Comparison of ENCODE assay signal across 8 mouse cellular contexts in genomic region chr7:16782555-16783125, GRCm38 (mm10). TPM values are rescaled to one million over a fixed set of nuclear protein-coding genes. Genes with fewer than 3 reads are reported as not detected.
A peak's percentile ranks its signal among the peaks of the same experiment; 100 is the strongest.
DNase-seq lines count a peak whose midpoint lies in the region; ATAC-seq and TF ChIP-seq lines count a peak whose summit lies in the region.

No protein-coding gene starts in this region.

- TF ChIP-seq POLR2A in lung, adult 2 months (IDR thresholded peaks at IDR 0.05; ENCODE audit: borderline replicate concordance, extremely low read depth, low read depth, low read length) = no peak

- no peaks in the 10 kb centered on the region; the same call in 1 of the 2 replicates for H3K27me3 ChIP-seq in embryonic facial prominence, embryonic 11.5 days (ENCODE audit: control insufficient read depth, insufficient read depth, low read length)
- no peaks in the 10 kb centered on the region for H3K27me3 ChIP-seq in intestine, embryonic 15.5 days (replicated peaks)
- no peaks in the 10 kb centered on the region for H3K27me3 ChIP-seq in midbrain, postnatal 0 days (ENCODE audit: insufficient read depth, low read length)

- WGBS in lung, adult 2 months = 23% methylated on average over 11 of the region's 11 CpGs
- WGBS in embryonic facial prominence, embryonic 11.5 days = 2% methylated on average over 11 of the region's 11 CpGs
- WGBS in intestine, embryonic 15.5 days = 9% methylated on average over 11 of the region's 11 CpGs
- WGBS in midbrain, postnatal 0 days = 15% methylated on average over 11 of the region's 11 CpGs

- intact Hi-C loops in gastrocnemius, postnatal 14 days (cut with DNase I; ENCODE audit: low total_unique reads) = no loop called here

- H3K27ac ChIP-seq in embryonic facial prominence, embryonic 11.5 days (replicated peaks; ENCODE audit: low read depth, low read length) = no peak overlapping the region
- no peak overlapping the region for H3K27ac ChIP-seq in intestine, embryonic 15.5 days
- H3K27ac ChIP-seq in midbrain, postnatal 0 days (ENCODE audit: low read depth, low read length) = no peak overlapping the region

- no peaks in the 10 kb centered on the region for H3K36me3 ChIP-seq in embryonic facial prominence, embryonic 11.5 days (replicated peaks; ENCODE audit: control insufficient read depth, insufficient read depth, low read depth, low read length)
- H3K36me3 ChIP-seq in intestine, embryonic 15.5 days = no peaks in the 10 kb centered on the region
- H3K36me3 ChIP-seq in midbrain, postnatal 0 days (ENCODE audit: insufficient read depth, low read length) = no peaks in the 10 kb centered on the region

- H3K9me3 ChIP-seq in embryonic facial prominence, embryonic 11.5 days (replicated peaks; ENCODE audit: control insufficient read depth, low read length) = no peaks in the 10 kb centered on the region
- H3K9me3 ChIP-seq in intestine, embryonic 15.5 days = no peaks in the 10 kb centered on the region
- no peaks in the 10 kb centered on the region for H3K9me3 ChIP-seq in midbrain, postnatal 0 days (ENCODE audit: low read length)

- no peak for TF ChIP-seq CTCF in lung, adult 2 months (IDR thresholded peaks at IDR 0.05; ENCODE audit: insufficient read depth, low read length)
- TF ChIP-seq CTCF in midbrain, postnatal 0 days (IDR thresholded peaks at IDR 0.05) = 0 out of 2 replicates have a peak, but pooled peaks have one; percentile 7

- H3K4me2 ChIP-seq in embryonic facial prominence, embryonic 11.5 days (ENCODE audit: low read depth, low read length) = peak overlapping the region; percentile 100
- peak overlapping the region; percentile 99 for H3K4me2 ChIP-seq in intestine, embryonic 15.5 days (replicated peaks)
- H3K4me2 ChIP-seq in midbrain, postnatal 0 days (ENCODE audit: low read depth, low read length, poor library complexity, severe bottlenecking) = peak overlapping the region; percentile 98

- no peak for ATAC-seq in embryonic facial prominence, embryonic 11.5 days (replicated peaks; ENCODE audit: insufficient number of reproducible peaks, low FRiP score, low TSS enrichment, low read depth)
- no peak for ATAC-seq in intestine, embryonic 15.5 days
- no peak for ATAC-seq in midbrain, postnatal 0 days (ENCODE audit: low FRiP score)

- H3K9ac ChIP-seq in embryonic facial prominence, embryonic 11.5 days (replicated peaks; ENCODE audit: low read length) = peak overlapping the region; percentile 77
- peak overlapping the region; percentile 78 for H3K9ac ChIP-seq in intestine, embryonic 15.5 days
- peak overlapping the region; percentile 51 for H3K9ac ChIP-seq in midbrain, postnatal 0 days (replicated peaks; ENCODE audit: low read length, poor library complexity, severe bottlenecking)

- peaks cover 2% of the 10 kb centered on the region for H3K4me1 ChIP-seq in lung, adult 2 months (ENCODE audit: control insufficient read depth, insufficient read depth, low read length)
- peaks cover 5% of the 10 kb centered on the region; the same call in 1 of the 2 replicates for H3K4me1 ChIP-seq in embryonic facial prominence, embryonic 11.5 days (ENCODE audit: control insufficient read depth, insufficient read depth, low read length)
- H3K4me1 ChIP-seq in intestine, embryonic 15.5 days (replicated peaks) = peaks cover 26% of the 10 kb centered on the region
- no peaks in the 10 kb centered on the region for H3K4me1 ChIP-seq in midbrain, postnatal 0 days (ENCODE audit: insufficient read depth, low read length)

- no peak for DNase-seq in lung, adult 2 months
- DNase-seq in lung, postnatal 10 days = no peak
- DNase-seq in embryonic facial prominence, embryonic 11.5 days (ENCODE audit: low spot score) = no peak
- no peak for DNase-seq in midbrain, postnatal 0 days (ENCODE audit: low spot score)
- DNase-seq in cerebellum, postnatal 14 days = no peak
- no peak for DNase-seq in gastrocnemius, postnatal 14 days
- DNase-seq in gastrocnemius, adult 8-10 months (ENCODE audit: low spot score in 2 of 2) = no peak

- peak overlapping the region; percentile 70 for H3K4me3 ChIP-seq in lung, adult 2 months (replicated peaks; ENCODE audit: extremely low read depth, low read depth, low read length)
- peak overlapping the region; percentile 71 for H3K4me3 ChIP-seq in embryonic facial prominence, embryonic 11.5 days (ENCODE audit: low read depth, low read length)
- peak overlapping the region; percentile 78 for H3K4me3 ChIP-seq in intestine, embryonic 15.5 days (replicated peaks)
- H3K4me3 ChIP-seq in midbrain, postnatal 0 days (ENCODE audit: low read depth, low read length) = peak overlapping the region; percentile 48

RNA-seq across cellular contexts. Expression of gene Slc1a5, which starts 1.5 kb away (rescaled TPM):
- polyA plus RNA-seq in lung, adult 2 months (2012; rRNA removed) = 190 and 201 TPM in 2 replicates
- 19.6 and 19.7 TPM in 2 replicates for polyA plus RNA-seq in embryonic facial prominence, embryonic 11.5 days (2014; fragmentation: Nextera tagmentation; extraction: Ambion mirVana)
- 61.8 and 64.0 TPM in 2 replicates for polyA plus RNA-seq in intestine, embryonic 15.5 days (2015; fragmentation: Nextera tagmentation; extraction: Ambion mirVana)
- total RNA-seq in midbrain, postnatal 0 days (2014; rRNA removed) = 15.2 and 20.1 TPM in 2 replicates
- polyA plus RNA-seq in midbrain, postnatal 0 days (2015; fragmentation: Nextera tagmentation; extraction: Ambion mirVana) = 8.9 and 9.2 TPM in 2 replicates
- total RNA-seq in gastrocnemius, postnatal 14 days (2021) = 10 to 100 TPM; 25.4 to 27.0 TPM
- 10 to 100 TPM in 3 of 4 experiments, 1 to 10 TPM in 1; 8.7 to 30.2 (median 14.9) TPM for total RNA-seq in gastrocnemius, adult 8-10 months (2022)

RNA-seq across cellular contexts. Expression of gene Strn4, which starts 33.0 kb away (rescaled TPM):
- polyA plus RNA-seq in lung, adult 2 months (2012; rRNA removed) = 164 and 180 TPM in 2 replicates
- 102 and 121 TPM in 2 replicates for polyA plus RNA-seq in embryonic facial prominence, embryonic 11.5 days (2014; fragmentation: Nextera tagmentation; extraction: Ambion mirVana)
- polyA plus RNA-seq in intestine, embryonic 15.5 days (2015; fragmentation: Nextera tagmentation; extraction: Ambion mirVana) = 77.3 and 85.5 TPM in 2 replicates
- 252 and 291 TPM in 2 replicates for total RNA-seq in midbrain, postnatal 0 days (2014; rRNA removed)
- polyA plus RNA-seq in midbrain, postnatal 0 days (2015; fragmentation: Nextera tagmentation; extraction: Ambion mirVana) = 156 and 165 TPM in 2 replicates
- total RNA-seq in gastrocnemius, postnatal 14 days (2021) = 10 to 100 TPM; 22.6 to 29.3 TPM
- total RNA-seq in gastrocnemius, adult 8-10 months (2022) = 10 to 100 TPM; 11.0 to 15.6 (median 14.0) TPM

RNA-seq across cellular contexts. Expression of gene Fkrp, which starts 33.9 kb away (rescaled TPM):
- polyA plus RNA-seq in lung, adult 2 months (2012; rRNA removed) = 41.7 and 42.0 TPM in 2 replicates
- polyA plus RNA-seq in embryonic facial prominence, embryonic 11.5 days (2014; fragmentation: Nextera tagmentation; extraction: Ambion mirVana) = 21.0 and 24.9 TPM in 2 replicates
- polyA plus RNA-seq in intestine, embryonic 15.5 days (2015; fragmentation: Nextera tagmentation; extraction: Ambion mirVana) = 25.1 and 25.6 TPM in 2 replicates
- total RNA-seq in midbrain, postnatal 0 days (2014; rRNA removed) = 81.4 and 85.9 TPM in 2 replicates
- 50.0 and 53.5 TPM in 2 replicates for polyA plus RNA-seq in midbrain, postnatal 0 days (2015; fragmentation: Nextera tagmentation; extraction: Ambion mirVana)
- 10 to 100 TPM; 24.2 to 25.8 TPM for total RNA-seq in gastrocnemius, postnatal 14 days (2021)
- 10 to 100 TPM; 55.5 to 67.9 (median 62.9) TPM for total RNA-seq in gastrocnemius, adult 8-10 months (2022)

RNA-seq across cellular contexts. Expression of gene Ap2s1, which starts 44.4 kb away (rescaled TPM):
- polyA plus RNA-seq in lung, adult 2 months (2012; rRNA removed) = 206 and 228 TPM in 2 replicates
- polyA plus RNA-seq in embryonic facial prominence, embryonic 11.5 days (2014; fragmentation: Nextera tagmentation; extraction: Ambion mirVana) = 262 and 279 TPM in 2 replicates
- polyA plus RNA-seq in intestine, embryonic 15.5 days (2015; fragmentation: Nextera tagmentation; extraction: Ambion mirVana) = 248 and 256 TPM in 2 replicates
- 516 and 573 TPM in 2 replicates for total RNA-seq in midbrain, postnatal 0 days (2014; rRNA removed)
- polyA plus RNA-seq in midbrain, postnatal 0 days (2015; fragmentation: Nextera tagmentation; extraction: Ambion mirVana) = 556 and 589 TPM in 2 replicates
- 10 to 100 TPM; 62.5 to 62.9 TPM for total RNA-seq in gastrocnemius, postnatal 14 days (2021)
- total RNA-seq in gastrocnemius, adult 8-10 months (2022) = 10 to 100 TPM; 37.0 to 54.4 (median 47.1) TPM
